20 mouse cellular contexts compared by ENCODE assay signal in genomic region chr12:46248402-46249018, GRCm38 (mm10).
DNase-seq lines count a peak whose midpoint lies in the region; ATAC-seq lines count a peak whose summit lies in the region.
"Had no signal": no experiment of that assay in that cellular context is flagged by ENCODE, and none has a peak within 500 bp of the region (broad histone marks: within the 10 kb centered on the region; RNA-seq: fewer than 3 reads in every experiment).

No protein-coding gene starts in this region.

- H3K4me1 ChIP-seq in forebrain, embryonic 13.5 days = peaks cover 6% of the 10 kb centered on the region; the same call in 1 of the 2 replicates
- H3K4me1 ChIP-seq in forebrain, embryonic 10.5 days = no peaks in the 10 kb centered on the region
- peaks cover 5% of the 10 kb centered on the region; the same call in 1 of the 2 replicates for H3K4me1 ChIP-seq in forebrain, embryonic 16.5 days (replicated peaks; ENCODE audit: control insufficient read depth, insufficient read depth, low read length)
- peaks cover 9% of the 10 kb centered on the region for H3K4me1 ChIP-seq in midbrain, embryonic 15.5 days
- H3K4me1 ChIP-seq in liver, embryonic 12.5 days = no peaks in the 10 kb centered on the region
- H3K4me1 ChIP-seq: hindbrain, embryonic 15.5 days; megakaryocyte, embryonic 14.5 days had no signal

- H3K27ac ChIP-seq in forebrain, embryonic 13.5 days = peak overlapping the region; percentile 44; the same call in 1 of the 2 replicates
- H3K27ac ChIP-seq in forebrain, embryonic 10.5 days = no peak overlapping the region
- H3K27ac ChIP-seq in forebrain, embryonic 16.5 days (ENCODE audit: low read length) = no peak overlapping the region
- peak overlapping the region; percentile 4; the same call in 1 of the 2 replicates for H3K27ac ChIP-seq in midbrain, embryonic 15.5 days
- no peak overlapping the region for H3K27ac ChIP-seq in liver, embryonic 12.5 days
- H3K27ac ChIP-seq: hindbrain, embryonic 15.5 days had no signal

- no peaks in the 10 kb centered on the region for H3K27me3 ChIP-seq in forebrain, embryonic 13.5 days
- no peaks in the 10 kb centered on the region for H3K27me3 ChIP-seq in forebrain, embryonic 10.5 days (ENCODE audit: poor library complexity, severe bottlenecking)
- H3K27me3 ChIP-seq in forebrain, embryonic 16.5 days (replicated peaks; ENCODE audit: control insufficient read depth, insufficient read depth, low read length) = no peaks in the 10 kb centered on the region; the same call in 1 of the 2 replicates
- no peaks in the 10 kb centered on the region for H3K27me3 ChIP-seq in midbrain, embryonic 15.5 days (replicated peaks)
- no peaks in the 10 kb centered on the region for H3K27me3 ChIP-seq in liver, embryonic 12.5 days (replicated peaks)
- H3K27me3 ChIP-seq: hindbrain, embryonic 15.5 days; megakaryocyte, embryonic 14.5 days had no signal

- no peak overlapping the region for H3K4me2 ChIP-seq in forebrain, embryonic 13.5 days
- H3K4me2 ChIP-seq in forebrain, embryonic 16.5 days (ENCODE audit: low read length) = no peak overlapping the region
- H3K4me2 ChIP-seq in midbrain, embryonic 15.5 days = no peak overlapping the region
- no peak overlapping the region for H3K4me2 ChIP-seq in liver, embryonic 12.5 days
- H3K4me2 ChIP-seq: heart, embryonic 11.5 days; hindbrain, embryonic 15.5 days had no signal

- ATAC-seq in forebrain, embryonic 13.5 days = peak; percentile 88
- ATAC-seq in forebrain, embryonic 16.5 days = peak; percentile 93
- ATAC-seq in midbrain, embryonic 15.5 days (replicated peaks) = no peak; the same call in 1 of the 2 replicates
- ATAC-seq in liver, embryonic 12.5 days = no peak
- ATAC-seq in monocyte, adult 5-6 weeks (replicated peaks; ENCODE audit: insufficient number of reproducible peaks, low FRiP score, low TSS enrichment, poor library complexity, severe bottlenecking) = no peak
- ATAC-seq: intestine, postnatal 0 days had no signal

- no peak overlapping the region for H3K9ac ChIP-seq in forebrain, embryonic 13.5 days
- H3K9ac ChIP-seq in forebrain, embryonic 16.5 days (replicated peaks; ENCODE audit: low read depth, low read length) = no peak overlapping the region
- H3K9ac ChIP-seq in midbrain, embryonic 15.5 days = no peak overlapping the region
- H3K9ac ChIP-seq in liver, embryonic 12.5 days = no peak overlapping the region
- H3K9ac ChIP-seq: hindbrain, embryonic 15.5 days had no signal

- DNase-seq in forebrain, embryonic 10.5 days (ENCODE audit: extremely low spot score, low spot score) = no peak
- DNase-seq in left cerebral cortex, postnatal 4 days = peak; percentile 30
- no peak for DNase-seq in left cerebral cortex, adult 11 months (ENCODE audit: low spot score)
- DNase-seq: adrenal gland, adult 8-10 months; B cell, adult 2 months; cerebellum, adult 2 months; kidney, postnatal 25 days; lung, postnatal 10 days; right cerebral cortex, adult 18-20 months; thymus, postnatal 36 days had no signal

- no peak overlapping the region for H3K4me3 ChIP-seq in forebrain, embryonic 13.5 days
- H3K4me3 ChIP-seq in forebrain, embryonic 10.5 days = no peak overlapping the region
- no peak overlapping the region for H3K4me3 ChIP-seq in forebrain, embryonic 16.5 days (replicated peaks; ENCODE audit: low read length)
- no peak overlapping the region for H3K4me3 ChIP-seq in midbrain, embryonic 15.5 days
- H3K4me3 ChIP-seq in liver, embryonic 12.5 days = no peak overlapping the region
- H3K4me3 ChIP-seq: erythroblast, embryonic 14.5 days; hindbrain, embryonic 15.5 days; megakaryocyte, embryonic 14.5 days had no signal

- 51% methylated on average over 1 of the region's 1 CpGs for WGBS in forebrain, embryonic 13.5 days
- WGBS in forebrain, embryonic 10.5 days = 74% methylated on average over 1 of the region's 1 CpGs
- 8% methylated on average over 1 of the region's 1 CpGs for WGBS in forebrain, embryonic 16.5 days
- WGBS in midbrain, embryonic 15.5 days = 35% methylated on average over 1 of the region's 1 CpGs
- 54% methylated on average over 1 of the region's 1 CpGs for WGBS in liver, embryonic 12.5 days (ENCODE audit: insufficient replicate concordance)

- intact Hi-C loops in left cerebral cortex, postnatal 4 days (cut with DNase I) = no loop called here

- no peaks in the 10 kb centered on the region for H3K36me3 ChIP-seq in forebrain, embryonic 13.5 days (ENCODE audit: poor library complexity, severe bottlenecking)
- no peaks in the 10 kb centered on the region for H3K36me3 ChIP-seq in forebrain, embryonic 10.5 days (replicated peaks)
- no peaks in the 10 kb centered on the region for H3K36me3 ChIP-seq in forebrain, embryonic 16.5 days (ENCODE audit: control insufficient read depth, insufficient read depth)
- H3K36me3 ChIP-seq in midbrain, embryonic 15.5 days (replicated peaks) = no peaks in the 10 kb centered on the region
- no peaks in the 10 kb centered on the region for H3K36me3 ChIP-seq in liver, embryonic 12.5 days
- H3K36me3 ChIP-seq: hindbrain, embryonic 15.5 days had no signal

- H3K9me3 ChIP-seq in forebrain, embryonic 13.5 days (replicated peaks) = no peaks in the 10 kb centered on the region
- H3K9me3 ChIP-seq in forebrain, embryonic 10.5 days = no peaks in the 10 kb centered on the region
- no peaks in the 10 kb centered on the region for H3K9me3 ChIP-seq in forebrain, embryonic 16.5 days (ENCODE audit: control insufficient read depth, low read length)
- H3K9me3 ChIP-seq in midbrain, embryonic 15.5 days = no peaks in the 10 kb centered on the region
- H3K9me3 ChIP-seq in liver, embryonic 12.5 days (replicated peaks) = no peaks in the 10 kb centered on the region
- H3K9me3 ChIP-seq: hindbrain, embryonic 15.5 days; megakaryocyte, embryonic 14.5 days had no signal

Comparison
In these comparisons a context has a peak if more than half of its experiments do, and no peak if none do; other contexts are left out.
1. H3K27ac ChIP-seq: peak in forebrain, embryonic 13.5 days (single experiment) and midbrain, embryonic 15.5 days (single experiment); none in forebrain, embryonic 10.5 days (single experiment), forebrain, embryonic 16.5 days (single experiment) and liver, embryonic 12.5 days (single experiment).
2. ATAC-seq: peak in forebrain, embryonic 13.5 days (single experiment) and forebrain, embryonic 16.5 days (single experiment); none in midbrain, embryonic 15.5 days (single experiment), liver, embryonic 12.5 days (single experiment) and monocyte, adult 5-6 weeks (single experiment).